Mouse (Mus musculus) layer of hippocampus, postnatal 10 days (tissue): Measurements from ENCODE around the gene Capns1. TPM values are rescaled to one million over a fixed set of nuclear protein-coding genes. Genes with fewer than 3 reads are reported as not detected.
"Not testable (repeated sequence)": the region's sequence is repeated elsewhere in the genome, so short reads cannot be mapped to it uniquely, and the experiment has no call there.

ENCODE experiments used
- DNase-seq, 2 experiments: peaks; one replicate each; pipeline ENCODE4 v3.0.0; 2021; ENCODE audit warnings: low spot score in 2 of 2
- total RNA-seq, 2 experiments: library from RNA; stranded (reverse); gene quantifications; 2 replicates each; pipeline ENCODE4 v1.2.3; 2021

Gene Capns1
- total RNA-seq, 2 experiments from 2014 or later: 215 to 229 TPM

DNA sequence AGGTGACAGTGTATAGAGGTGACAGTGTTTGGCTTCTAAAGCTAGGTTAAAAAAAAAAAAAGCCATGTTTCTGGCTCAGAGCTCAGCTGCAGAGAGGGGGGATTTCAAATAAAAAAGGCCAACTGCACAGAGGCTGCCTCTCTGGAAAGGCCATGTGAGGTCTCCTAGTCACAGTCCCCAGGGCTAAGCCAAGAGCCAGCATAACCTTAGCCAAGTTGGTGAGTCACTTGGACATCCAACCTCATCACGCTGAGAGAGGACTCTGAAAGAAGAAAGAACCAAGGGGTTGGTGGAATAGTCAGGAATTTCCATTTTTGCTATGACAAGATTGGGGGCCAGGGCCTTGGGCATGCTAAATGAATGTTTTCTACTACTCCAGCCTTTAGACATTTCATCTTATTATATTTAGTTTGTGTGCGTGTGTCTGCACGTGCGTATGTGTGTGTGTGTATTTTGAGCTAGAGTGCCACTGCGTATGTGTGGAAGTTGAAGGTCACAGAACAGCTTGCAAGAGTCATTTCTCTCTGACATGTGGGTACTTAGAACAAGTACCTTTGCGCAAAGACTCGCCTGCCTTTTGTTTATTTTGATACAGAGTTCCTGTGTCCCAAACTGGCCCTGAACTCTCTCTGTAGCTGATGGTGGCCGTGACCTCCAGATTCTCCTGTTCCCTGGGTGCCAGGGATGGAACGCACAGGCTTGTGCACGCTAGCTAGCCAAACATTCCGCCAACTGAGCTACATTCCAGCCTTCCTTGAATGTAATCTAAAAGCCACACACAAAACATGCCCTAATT lies 4.5 kb upstream of the Capns1 start:
- no peak for DNase-seq

DNA sequence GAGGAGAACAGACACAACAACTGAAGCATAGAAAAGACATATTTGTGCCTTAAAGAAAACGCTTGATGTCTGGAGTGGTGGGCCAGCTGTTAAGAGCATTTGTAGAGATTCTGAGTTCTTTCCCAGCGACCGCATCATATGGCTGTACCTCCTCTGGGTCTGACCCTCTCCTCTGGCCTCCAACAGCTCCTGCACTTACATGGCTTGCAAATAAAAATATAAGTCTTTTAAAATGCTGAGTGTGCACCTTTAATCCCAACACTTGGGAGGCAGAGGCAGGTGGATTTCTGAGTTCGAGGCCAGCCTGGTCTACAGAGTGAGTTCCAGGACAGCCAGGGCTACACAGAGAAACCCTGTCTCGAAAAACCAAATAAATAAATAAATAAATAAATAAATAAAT lies 2.0 kb upstream of the Capns1 start:
- DNase-seq: not testable (repeated sequence)

DNA sequence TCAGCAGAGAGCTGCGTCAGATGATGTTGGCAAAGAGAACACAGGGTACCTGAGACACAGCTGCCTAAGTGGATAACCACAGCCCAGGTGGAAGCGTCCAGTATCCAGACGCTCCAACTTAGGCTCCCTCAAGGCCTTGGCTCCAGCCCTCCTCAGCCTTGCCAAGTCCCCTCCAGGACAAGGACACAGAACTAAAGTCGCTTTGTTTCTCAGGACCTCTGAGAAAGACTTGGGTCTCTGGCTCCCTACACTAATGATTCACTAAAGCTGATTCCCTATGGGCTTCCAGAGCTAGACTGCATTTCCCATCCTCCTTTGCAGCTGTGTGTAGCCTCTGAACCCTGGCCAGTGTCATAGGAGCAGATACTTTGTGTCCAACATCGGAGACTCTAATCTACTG lies 1.6 kb upstream of the Capns1 start:
- DNase-seq: no peak

DNA sequence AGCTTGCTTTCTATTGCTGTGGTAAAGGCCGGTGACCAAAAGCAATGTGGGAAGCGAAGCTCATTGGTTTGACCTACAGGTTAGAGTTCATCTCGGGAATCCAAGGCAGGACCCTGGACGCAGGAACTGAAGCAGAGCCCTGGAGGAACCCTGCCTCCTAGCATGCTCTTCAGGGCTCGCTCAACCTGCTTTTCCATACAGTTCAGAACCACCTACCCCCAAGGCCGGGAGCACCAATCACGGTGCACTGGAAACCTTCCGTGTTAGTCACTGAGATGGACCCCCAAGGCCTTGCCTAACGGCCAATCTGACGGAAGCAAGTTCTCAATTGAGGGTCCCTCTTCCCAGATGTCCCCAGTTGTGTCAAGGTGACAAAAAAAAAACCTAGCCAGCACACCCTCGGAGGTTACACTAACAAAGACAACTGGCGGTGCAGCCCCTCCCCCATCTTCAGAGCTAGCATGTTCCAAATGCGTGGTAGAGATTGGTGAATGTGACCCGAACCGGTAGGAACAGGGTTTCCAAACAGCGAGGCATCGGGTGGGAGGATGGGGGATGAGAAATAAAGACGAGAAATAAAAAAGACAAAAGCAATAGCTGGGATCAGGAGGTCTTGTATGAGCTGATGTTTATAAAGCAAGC lies 1.0 kb upstream of the Capns1 start:
- no peak for DNase-seq

DNA sequence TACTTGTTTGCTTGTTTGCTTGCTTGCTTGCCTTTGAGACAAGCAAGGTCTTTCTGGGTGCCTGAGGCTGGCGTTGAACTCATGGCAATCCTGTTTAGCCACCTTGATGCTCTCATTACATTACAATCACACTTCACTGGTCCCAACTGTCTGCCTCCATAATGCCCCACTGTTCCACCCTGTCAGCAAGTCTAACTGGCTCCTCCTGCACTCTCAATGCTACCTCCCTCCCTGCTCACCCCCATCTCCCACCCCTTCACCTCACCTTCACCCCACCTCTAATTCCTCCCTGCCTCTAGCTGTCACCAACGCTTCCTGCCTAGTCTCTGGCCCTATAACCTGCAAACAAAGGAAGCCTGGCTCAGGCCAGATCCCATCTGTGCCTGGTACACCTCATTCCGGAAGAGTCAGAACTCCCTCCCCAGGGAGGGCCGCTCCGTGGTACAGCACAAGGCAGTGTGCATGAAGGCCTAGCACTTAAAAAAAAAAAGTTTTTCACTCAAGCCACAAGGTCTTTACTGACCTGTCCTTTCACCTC lies 950 bp downstream of the Capns1 start:
- no peak for DNase-seq

DNA sequence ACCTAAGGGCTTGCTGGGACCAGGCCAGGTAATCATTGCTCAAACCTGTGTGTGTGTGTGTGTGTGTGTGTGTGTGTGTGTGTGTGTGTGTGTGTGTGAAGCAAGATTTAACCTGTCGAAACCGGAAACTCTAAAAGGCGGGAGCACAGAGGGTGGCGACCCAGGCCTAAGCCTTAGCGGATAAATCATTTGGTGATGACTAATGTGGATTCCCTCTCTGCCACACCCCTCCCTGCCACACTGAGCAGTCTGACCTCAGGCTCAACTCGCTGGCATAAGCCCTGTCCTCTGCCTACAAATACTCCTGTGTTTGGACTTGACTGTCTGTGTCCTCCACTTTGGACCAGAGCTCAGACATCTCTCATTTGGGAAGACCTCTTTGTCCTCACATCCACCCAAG lies 2.4 kb downstream of the Capns1 start:
- DNase-seq: no peak

DNA sequence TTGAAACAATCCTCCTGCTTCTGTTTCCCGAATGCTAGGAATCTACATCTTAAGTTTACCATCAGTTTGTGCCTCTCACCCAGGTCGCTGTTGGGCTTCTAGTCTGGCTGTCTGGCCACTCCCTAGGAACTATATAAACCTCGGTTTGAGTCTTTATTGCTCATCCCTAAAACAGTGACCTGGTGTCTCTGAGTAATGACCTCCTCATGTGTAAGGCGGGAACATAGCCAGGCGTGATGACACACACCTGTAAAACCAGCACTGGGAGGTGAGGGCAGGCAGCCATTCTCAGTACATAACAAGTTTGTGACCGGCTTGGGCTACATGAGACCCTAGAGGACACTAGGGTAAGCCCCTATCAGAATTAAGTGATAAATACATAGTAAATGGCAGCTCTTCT lies 3.1 kb downstream of the Capns1 start:
- DNase-seq: no peak

DNA sequence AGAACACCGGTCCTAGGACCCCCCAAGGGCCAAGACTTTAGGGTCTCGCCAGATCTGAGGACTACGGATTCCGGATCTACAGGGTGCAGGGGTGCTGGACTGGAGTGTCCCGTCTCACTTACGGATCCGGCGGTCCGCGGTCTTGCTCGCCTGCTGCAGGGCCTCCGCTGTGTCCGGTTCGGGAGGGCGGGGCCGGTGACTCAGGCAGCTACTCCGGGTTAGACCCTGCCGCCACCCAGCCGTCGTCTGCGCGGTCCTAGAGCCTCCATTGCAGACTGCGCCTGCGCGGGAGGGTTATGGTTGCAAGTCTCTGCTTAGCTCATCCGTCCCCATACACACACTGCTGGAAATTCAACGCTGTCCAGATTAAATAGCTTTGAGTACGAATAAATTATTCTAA lies 3.7 kb downstream of the Capns1 start:
- DNase-seq: peak; percentile 88 to 95

DNA sequence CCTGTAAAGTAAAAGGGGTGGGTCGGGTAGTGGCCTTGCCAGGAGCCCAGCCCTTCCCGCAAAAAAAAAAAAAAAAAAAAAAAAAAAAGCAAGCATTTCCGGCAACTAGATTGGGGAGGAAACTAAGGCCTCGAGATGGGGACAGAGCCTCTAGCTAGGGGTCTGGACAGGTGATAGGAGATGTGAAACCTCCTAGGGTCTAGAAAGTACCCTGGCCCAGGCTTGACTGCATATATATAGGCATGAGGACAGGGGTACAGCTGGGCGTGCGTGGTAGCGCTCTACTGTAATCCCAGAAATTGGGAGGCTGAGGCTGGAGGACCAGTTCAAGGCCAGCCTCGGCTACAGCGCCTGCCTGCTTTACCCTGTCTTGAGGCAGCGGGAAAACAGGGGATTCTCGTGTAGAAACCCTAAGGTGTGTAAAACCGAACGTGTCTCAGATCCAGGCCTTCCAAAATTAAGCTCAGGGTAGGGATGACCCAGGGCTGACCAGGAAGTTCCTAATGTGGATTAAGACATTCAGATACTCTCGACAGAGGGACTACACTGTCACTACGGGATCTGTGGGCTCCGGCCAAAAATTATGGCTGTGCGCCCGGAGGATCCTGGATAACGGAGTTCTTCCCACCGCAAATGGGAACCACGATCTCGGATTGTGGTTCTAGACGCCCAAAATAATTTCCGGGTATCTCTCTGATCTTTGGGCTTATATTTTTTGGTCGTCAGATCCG lies 4.3 kb downstream of the Capns1 start:
- DNase-seq: peak; percentile 63 to 70

DNA sequence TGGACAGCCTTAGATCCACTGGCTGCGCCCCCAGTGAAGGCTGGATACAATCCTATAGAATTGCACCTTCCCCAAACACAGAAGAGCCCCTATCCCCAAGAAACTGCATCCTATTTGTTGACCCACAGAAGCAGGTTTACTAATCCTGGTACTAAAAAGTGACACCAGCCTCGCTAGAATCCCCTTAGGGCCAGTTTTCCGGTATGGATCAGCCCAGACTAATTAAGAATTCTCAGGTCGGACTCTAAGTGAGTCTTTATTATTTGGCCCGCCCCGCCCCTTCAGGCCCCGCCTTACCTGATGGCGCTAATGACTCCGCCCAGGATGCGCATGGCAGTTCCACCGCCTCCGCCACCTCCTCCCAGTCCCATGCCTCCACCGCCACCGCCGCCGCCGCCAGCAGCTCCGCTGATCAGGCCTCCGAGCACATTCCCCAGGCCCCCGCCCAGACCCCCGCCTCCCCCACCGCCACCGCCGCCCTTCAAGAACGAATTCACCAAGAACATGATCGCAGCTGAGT lies 5.0 kb downstream of the Capns1 start:
- DNase-seq: peak; percentile 64 to 77

DNA sequence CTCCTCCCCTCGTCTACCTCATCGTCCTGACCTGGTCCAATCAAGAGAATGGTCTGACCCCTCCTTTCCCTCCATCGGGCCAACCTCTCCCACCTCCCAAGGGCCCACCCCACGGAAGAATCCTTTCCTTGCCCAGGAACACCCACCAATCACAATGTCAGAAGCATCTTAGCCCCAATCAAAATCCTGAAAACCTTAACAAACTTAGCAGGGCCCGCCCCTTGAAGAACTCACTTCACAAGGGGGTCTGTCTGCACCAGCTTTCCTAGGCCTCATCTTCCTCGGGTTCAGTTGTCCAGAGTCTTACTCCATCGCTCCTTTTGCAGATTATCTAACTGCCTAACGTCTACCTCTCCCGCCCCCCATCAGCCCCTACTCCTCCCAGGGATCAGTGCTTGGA lies 5.6 kb downstream of the Capns1 start:
- DNase-seq: no peak

DNA sequence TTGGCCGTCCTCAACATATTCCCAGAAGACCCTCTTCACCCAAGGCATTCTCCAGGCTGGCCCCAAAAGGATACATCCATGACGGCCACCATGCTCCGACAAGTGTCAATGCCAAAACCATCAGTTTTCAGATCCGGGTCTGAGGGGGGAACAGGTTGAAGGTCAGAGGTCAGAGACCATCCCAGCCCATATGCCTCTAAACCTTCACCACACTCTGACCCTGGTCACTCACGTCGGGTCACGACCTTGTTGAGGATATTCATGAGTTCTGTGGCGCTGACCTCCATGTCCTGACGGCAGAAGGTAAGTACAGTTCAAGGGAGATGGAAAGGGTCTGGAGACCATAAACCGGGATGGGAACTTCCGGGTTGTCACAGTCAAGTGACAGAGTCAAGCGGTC lies 6.5 kb downstream of the Capns1 start:
- DNase-seq: no peak

DNA sequence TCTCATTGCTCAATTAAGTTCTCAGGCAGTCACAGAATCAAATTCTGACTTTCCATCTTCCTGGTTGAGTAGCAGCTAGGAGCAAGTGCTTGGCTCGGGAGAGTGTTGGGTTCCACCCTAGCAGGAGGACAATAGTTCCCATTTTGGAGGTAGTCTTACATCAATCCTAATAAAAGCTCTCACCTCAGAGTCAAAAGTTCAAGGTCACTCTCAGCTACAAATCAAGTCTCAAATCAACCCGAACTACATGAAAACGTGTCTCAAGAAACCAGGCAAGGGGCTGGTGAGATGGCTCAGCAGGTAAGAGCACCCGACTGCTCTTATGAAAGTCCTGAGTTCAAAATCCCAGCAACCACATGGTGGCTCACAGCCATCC lies 9.5 kb downstream of the Capns1 start:
- no peak for DNase-seq

DNA sequence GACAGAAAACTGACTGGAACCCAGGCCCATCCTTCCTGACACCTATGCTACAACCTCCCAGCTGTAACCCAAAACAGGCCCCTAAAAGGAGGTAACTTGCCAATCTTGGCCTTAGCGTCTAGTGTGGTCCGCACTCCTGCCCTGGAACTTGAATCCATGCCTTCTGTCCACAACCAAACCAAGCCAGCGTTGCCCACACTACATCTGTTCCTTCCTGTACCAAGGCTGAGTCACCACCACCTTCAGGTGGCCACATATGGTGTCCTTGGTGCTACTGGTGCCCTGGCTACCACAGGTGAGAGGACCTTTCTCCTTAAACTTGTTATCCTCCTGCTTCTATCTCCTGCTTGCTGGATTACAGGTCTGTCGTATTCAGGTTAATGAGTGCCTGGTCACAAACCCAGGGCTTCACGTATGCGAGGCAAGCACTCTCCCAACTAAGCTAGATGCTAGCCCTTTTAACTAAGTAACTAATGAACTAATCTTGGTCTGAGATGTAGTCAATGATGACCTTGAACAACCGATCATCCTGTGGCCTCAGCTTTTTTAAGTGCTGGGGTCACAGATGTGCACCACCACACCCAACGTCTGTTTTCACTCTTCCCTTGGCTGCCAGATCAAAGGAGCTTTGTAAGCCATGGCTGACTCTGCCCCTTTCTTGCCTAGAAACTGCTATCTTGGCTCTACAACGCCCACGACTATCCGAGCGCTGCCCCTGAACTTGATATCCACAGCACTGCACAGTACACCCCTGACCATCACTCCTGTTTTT lies 10.1 kb downstream of the Capns1 start:
- DNase-seq: no peak

DNA sequence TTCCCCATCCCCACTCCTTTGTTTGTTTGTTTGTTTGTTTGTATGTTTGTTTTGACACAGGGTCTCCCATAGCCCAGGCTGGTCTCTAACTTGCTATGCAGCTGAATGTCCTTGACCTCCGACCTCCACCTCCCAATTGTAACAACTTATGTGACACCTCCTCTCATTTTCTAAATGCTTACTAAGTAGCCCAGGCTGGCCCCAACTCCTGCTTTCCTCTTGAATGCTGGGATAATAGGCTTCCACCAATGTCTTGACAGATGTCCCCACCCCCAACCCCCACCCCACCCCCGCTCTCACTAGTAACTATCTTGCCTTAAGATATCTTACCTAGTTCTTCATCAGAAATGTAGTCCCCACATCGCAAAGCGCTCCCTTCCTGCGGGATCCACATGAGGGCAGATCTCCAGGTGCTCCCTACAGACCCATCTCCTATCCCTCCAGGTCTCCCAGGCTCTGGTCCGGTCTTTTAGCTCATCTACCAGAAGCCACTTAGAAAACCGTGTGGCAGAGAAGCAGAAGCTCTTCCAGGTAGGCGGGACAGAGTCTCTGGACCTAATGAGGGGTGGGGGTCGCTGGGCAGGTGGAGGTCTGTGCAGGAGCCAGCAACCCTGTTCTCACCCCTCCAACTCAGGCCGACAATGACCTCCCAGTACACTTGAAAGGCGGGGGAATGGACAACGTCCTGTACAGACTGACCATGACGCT lies 13.8 kb downstream of the Capns1 start:
- no peak for DNase-seq

DNA sequence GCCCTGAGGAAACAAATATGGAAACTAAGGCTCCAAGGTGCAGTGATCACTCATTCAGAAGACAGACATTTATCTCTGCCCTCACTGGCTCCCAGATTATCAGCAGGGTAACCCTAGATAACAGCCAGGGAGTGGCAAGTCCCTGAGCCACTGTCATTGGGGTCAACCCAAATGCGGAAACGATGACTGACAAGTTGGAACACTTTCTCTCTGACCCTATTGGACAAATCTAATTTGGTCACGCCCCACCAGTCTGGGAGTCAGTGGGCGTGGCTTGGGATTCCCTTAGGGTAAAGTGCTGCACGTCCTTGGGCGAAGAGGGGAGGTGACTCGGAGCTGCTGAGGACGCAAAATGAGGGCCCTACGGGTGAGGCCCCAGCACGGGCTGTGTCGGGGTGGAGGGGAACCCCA lies 14.7 kb downstream of the Capns1 start, which contains the start of gene Cox7a1:
Gene Cox7a1, plus strand, starts transcription at position 266 of the 411 bp plus-strand sequence.
- DNase-seq: peak; percentile 50 to 66

DNA sequence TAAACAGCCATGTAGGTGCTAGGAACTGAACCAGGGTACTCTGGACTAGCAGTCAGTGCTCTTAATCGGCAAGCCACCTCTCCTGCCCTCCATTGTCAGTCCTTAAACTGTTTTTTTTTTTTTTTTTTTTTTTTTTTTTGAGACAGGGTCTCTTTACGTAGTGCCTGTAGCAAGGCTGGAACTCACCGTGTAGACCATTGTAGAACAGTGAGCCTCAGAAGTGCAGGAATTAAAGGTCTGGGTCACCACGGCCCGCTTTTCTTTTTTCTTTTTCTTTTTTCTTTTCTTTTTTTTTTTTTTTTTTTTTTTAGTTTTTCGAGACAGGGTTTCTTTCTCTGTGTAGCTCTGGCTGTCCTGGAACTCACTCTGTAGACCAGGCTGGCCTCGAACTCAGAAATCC lies 15.4 kb downstream of the Capns1 start:
- not testable (repeated sequence) for DNase-seq

DNA sequence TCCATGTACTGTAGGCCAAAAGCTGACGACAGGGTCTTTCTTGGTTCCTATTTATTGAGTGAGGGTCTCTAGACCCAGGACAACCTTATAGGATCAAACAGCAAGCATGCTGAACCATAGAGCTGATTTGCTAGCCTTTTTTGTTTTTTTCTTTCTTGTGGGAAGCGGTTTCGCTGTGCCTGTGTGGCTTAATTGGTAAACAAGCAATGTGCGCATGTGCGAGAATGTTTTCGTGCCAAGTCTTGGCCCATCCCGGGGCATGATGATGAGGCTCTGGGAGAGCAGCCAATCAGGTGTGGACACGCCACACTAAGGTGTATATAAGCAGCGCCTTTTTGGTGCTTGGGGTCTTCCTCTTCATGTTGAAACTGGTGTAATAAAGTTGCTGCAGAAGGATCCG lies 16.7 kb downstream of the Capns1 start:
- DNase-seq: not testable (repeated sequence)

DNA sequence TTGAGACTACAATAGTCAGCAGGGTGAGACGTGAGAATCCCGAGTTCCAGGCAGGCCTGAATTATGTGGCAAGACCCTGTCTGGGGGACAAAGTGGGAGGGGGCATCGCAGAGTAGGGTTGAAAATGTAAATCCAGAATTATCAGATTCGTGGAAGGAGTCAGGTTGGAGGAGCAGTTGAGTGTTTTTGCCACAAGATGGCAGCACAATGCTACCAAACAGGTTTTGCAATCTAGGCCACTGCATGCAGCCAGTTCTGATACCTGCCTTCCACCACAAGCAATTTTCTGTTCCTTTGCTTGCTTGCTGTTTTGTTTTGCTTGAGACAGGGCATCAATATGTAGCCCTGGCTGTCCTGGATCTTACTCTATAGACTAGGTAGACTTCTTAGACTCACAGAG lies 17.3 kb downstream of the Capns1 start:
- DNase-seq: peak; percentile 83

DNA sequence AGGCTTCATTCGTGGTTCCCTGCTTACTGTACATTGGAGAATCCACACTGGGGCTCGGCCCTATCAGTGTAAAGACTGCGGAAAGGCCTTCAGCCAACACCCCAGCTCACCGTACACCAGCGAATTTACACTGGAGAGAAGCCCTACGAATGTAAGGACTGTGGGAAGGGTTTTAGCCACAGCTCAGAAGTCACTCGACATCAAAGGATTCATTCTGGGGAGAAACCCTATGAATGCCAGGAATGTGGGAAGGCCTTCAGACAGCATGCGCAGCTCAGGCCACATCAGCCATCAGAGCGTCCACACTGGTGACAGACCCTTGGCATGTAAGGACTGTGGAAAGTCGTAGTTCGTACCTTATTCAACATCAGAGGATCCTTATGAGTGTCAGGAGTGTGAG lies 20.4 kb downstream of the Capns1 start:
- DNase-seq: no peak
